Mouse (Mus musculus) bone marrow, adult 2 months (tissue): ENCODE data around the gene Chrm3.

Experiments used
- CTCF ChIP-seq: fragments of 200-500 bp; IDR thresholded peaks from 2 replicates; pipeline ENCODE4 v1.5.1; 2011; ENCODE audit warnings: low read length, control low read depth; ENCODE audit not compliant: control insufficient read depth, insufficient read depth
- POLR2A ChIP-seq: fragments of 200-500 bp; IDR thresholded peaks from 2 replicates; pipeline ENCODE4 v1.6.1; 2011; ENCODE audit warnings: low read depth, mild to moderate bottlenecking, control low read depth, low read length, borderline replicate concordance; ENCODE audit not compliant: control insufficient read depth

- TF ChIP-seq POLR2A (no peak), CTCF (no peak)
Observed at GRCm38 (mm10) chr13:10236279-10236678, 124.4 kb downstream of the Chrm3 start.
